In the genomic region with DNA sequence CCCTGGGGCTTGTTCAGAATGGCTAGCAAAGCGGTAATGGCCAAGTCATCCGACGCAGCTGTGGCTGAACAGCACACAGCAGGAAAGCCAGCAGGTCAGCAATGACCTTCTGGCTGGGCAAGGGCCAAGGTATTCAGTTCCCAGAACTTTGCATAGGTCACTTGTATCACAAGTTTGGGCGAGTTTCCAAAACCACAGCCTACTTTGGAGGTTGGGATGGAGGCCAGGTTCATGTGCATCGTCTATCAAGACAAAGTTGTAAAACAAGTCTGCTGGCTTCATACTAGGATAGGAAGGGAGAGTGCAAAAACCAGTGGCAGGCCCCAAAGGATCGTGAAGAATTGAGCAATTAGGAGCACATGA, we compare ENCODE assay signal across 9 mouse cellular contexts.
DNase-seq lines count a peak whose midpoint lies in the region; ATAC-seq and TF ChIP-seq lines count a peak whose summit lies in the region.
"Had no signal": no experiment of that assay in that cellular context is flagged by ENCODE, and none has a peak within 500 bp of the region (broad histone marks: within the 10 kb centered on the region; RNA-seq: fewer than 3 reads in every experiment).

No protein-coding gene starts in this region.

- DNase-seq in embryonic facial prominence, embryonic 14.5 days (ENCODE audit: low spot score) = peak; percentile 69
- DNase-seq in embryonic facial prominence, embryonic 10.5 days (ENCODE audit: low spot score) = no peak
- DNase-seq in adrenal gland, adult 18-20 months (ENCODE audit: low spot score in 2 of 2) = peak; percentile 32 to 53
- peak; percentile 14 for DNase-seq in lung, adult 2 months
- DNase-seq in cerebellum, adult 11-12 months = no peak
- DNase-seq in MN1 (ENCODE audit: low spot score) = no peak
- no peak for DNase-seq in cerebellum, adult 9-11 months

- WGBS in embryonic facial prominence, embryonic 14.5 days = 47% methylated on average over 6 of the region's 6 CpGs
- 68% methylated on average over 6 of the region's 6 CpGs for WGBS in embryonic facial prominence, embryonic 10.5 days
- WGBS in heart, embryonic 16.5 days = 44% methylated on average over 6 of the region's 6 CpGs
- 54% methylated on average over 6 of the region's 6 CpGs for WGBS in lung, adult 2 months

- no peak overlapping the region for H3K27ac ChIP-seq in embryonic facial prominence, embryonic 14.5 days (replicated peaks; ENCODE audit: low read depth, low read length)
- no peak overlapping the region for H3K27ac ChIP-seq in embryonic facial prominence, embryonic 10.5 days (replicated peaks)
- H3K27ac ChIP-seq in heart, embryonic 16.5 days (ENCODE audit: low read length) = peak overlapping the region; percentile 1; the same call in 1 of the 2 replicates
- H3K27ac ChIP-seq: heart, embryonic 13.5 days had no signal

- H3K27me3 ChIP-seq in embryonic facial prominence, embryonic 14.5 days (replicated peaks; ENCODE audit: control insufficient read depth, insufficient read depth, low read length) = no peaks in the 10 kb centered on the region
- no peaks in the 10 kb centered on the region for H3K27me3 ChIP-seq in embryonic facial prominence, embryonic 10.5 days (replicated peaks; ENCODE audit: low read depth, poor library complexity, severe bottlenecking)
- H3K27me3 ChIP-seq in heart, embryonic 16.5 days (ENCODE audit: control insufficient read depth, insufficient read depth, low read length) = no peaks in the 10 kb centered on the region
- H3K27me3 ChIP-seq: heart, embryonic 13.5 days had no signal

- no peak overlapping the region for H3K4me2 ChIP-seq in embryonic facial prominence, embryonic 14.5 days (ENCODE audit: low read depth, low read length)
- no peak overlapping the region for H3K4me2 ChIP-seq in heart, embryonic 16.5 days (ENCODE audit: low read depth, low read length)
- H3K4me2 ChIP-seq: heart, embryonic 13.5 days had no signal

- H3K9ac ChIP-seq in embryonic facial prominence, embryonic 14.5 days (ENCODE audit: low read depth, low read length) = no peak overlapping the region
- no peak overlapping the region for H3K9ac ChIP-seq in heart, embryonic 16.5 days (ENCODE audit: low read length)
- H3K9ac ChIP-seq: heart, embryonic 13.5 days had no signal

- no peak for TF ChIP-seq CTCF in lung, adult 2 months (IDR thresholded peaks at IDR 0.05; ENCODE audit: insufficient read depth, low read length)

- H3K36me3 ChIP-seq in embryonic facial prominence, embryonic 14.5 days (ENCODE audit: control insufficient read depth, insufficient read depth, low read length) = no peaks in the 10 kb centered on the region
- no peaks in the 10 kb centered on the region for H3K36me3 ChIP-seq in embryonic facial prominence, embryonic 10.5 days (replicated peaks)
- no peaks in the 10 kb centered on the region for H3K36me3 ChIP-seq in heart, embryonic 16.5 days (ENCODE audit: control insufficient read depth, insufficient read depth)
- H3K36me3 ChIP-seq: heart, embryonic 13.5 days had no signal

- H3K9me3 ChIP-seq in embryonic facial prominence, embryonic 14.5 days (ENCODE audit: control insufficient read depth, low read length) = no peaks in the 10 kb centered on the region
- no peaks in the 10 kb centered on the region for H3K9me3 ChIP-seq in embryonic facial prominence, embryonic 10.5 days
- H3K9me3 ChIP-seq in heart, embryonic 16.5 days (replicated peaks; ENCODE audit: control insufficient read depth, low read length) = no peaks in the 10 kb centered on the region
- H3K9me3 ChIP-seq: heart, embryonic 13.5 days had no signal

- no peak overlapping the region for H3K4me3 ChIP-seq in embryonic facial prominence, embryonic 14.5 days (ENCODE audit: low read depth, low read length)
- H3K4me3 ChIP-seq in embryonic facial prominence, embryonic 10.5 days = no peak overlapping the region
- no peak overlapping the region for H3K4me3 ChIP-seq in heart, embryonic 16.5 days (ENCODE audit: low read length)
- no peak overlapping the region for H3K4me3 ChIP-seq in lung, adult 2 months (replicated peaks; ENCODE audit: extremely low read depth, low read depth, low read length)
- H3K4me3 ChIP-seq: heart, embryonic 13.5 days had no signal

- no peaks in the 10 kb centered on the region for H3K4me1 ChIP-seq in embryonic facial prominence, embryonic 14.5 days (ENCODE audit: control insufficient read depth, insufficient read depth, low read length)
- H3K4me1 ChIP-seq in embryonic facial prominence, embryonic 10.5 days = no peaks in the 10 kb centered on the region; the same call in 1 of the 2 replicates
- H3K4me1 ChIP-seq in heart, embryonic 16.5 days (ENCODE audit: control insufficient read depth, insufficient read depth, low read length) = no peaks in the 10 kb centered on the region; the same call in 1 of the 2 replicates
- no peaks in the 10 kb centered on the region for H3K4me1 ChIP-seq in lung, adult 2 months (ENCODE audit: control insufficient read depth, insufficient read depth, low read length)
- H3K4me1 ChIP-seq: heart, embryonic 13.5 days had no signal

- 0 out of 2 replicates have a peak, but pooled peaks have one; percentile 18 for ATAC-seq in embryonic facial prominence, embryonic 14.5 days (ENCODE audit: low read depth)
- peak; percentile 75 for ATAC-seq in heart, embryonic 16.5 days (replicated peaks; ENCODE audit: extremely low read depth, insufficient read depth, low FRiP score)

- TF ChIP-seq POLR2A in lung, adult 2 months (IDR thresholded peaks at IDR 0.05; ENCODE audit: borderline replicate concordance, extremely low read depth, low read depth, low read length) = no peak

Comparison
In these comparisons a context has a peak if more than half of its experiments do, and no peak if none do; other contexts are left out.
1. DNase-seq: peak in embryonic facial prominence, embryonic 14.5 days (single experiment), adrenal gland, adult 18-20 months (2 of 2) and lung, adult 2 months (single experiment); none in embryonic facial prominence, embryonic 10.5 days (single experiment), cerebellum, adult 11-12 months (single experiment), MN1 (single experiment) and cerebellum, adult 9-11 months (single experiment).